Mouse (Mus musculus) forebrain, embryonic 13.5 days (tissue): Measurements from ENCODE around the gene C530008M17Rik. TPM values are rescaled to one million over a fixed set of nuclear protein-coding genes. Genes with fewer than 3 reads are reported as not detected.
"Not testable (repeated sequence)": the region's sequence is repeated elsewhere in the genome, so short reads cannot be mapped to it uniquely, and the experiment has no call there.

Experiments
- ATAC-seq: fragments of 200-750 bp; cut with Nextera tagmentation; 2 replicates; pipeline ENCODE4 v1.8.0; 2017
- H3K27ac ChIP-seq: fragments of 300-500 bp; sonication (generic); 2 replicates; pipeline ENCODE4 v1.5.1; 2015; ENCODE audit warnings: inconsistent platforms, mild to moderate bottlenecking, moderate library complexity
- H3K27me3 ChIP-seq: fragments of 300-500 bp; sonication (generic); 2 replicates; pipeline ENCODE4 v1.6.1; 2015; ENCODE audit warnings: mild to moderate bottlenecking, inconsistent platforms
- H3K36me3 ChIP-seq: fragments of 300-500 bp; sonication (generic); 2 replicates; pipeline ENCODE4 v1.6.1; 2015; ENCODE audit warnings: mild to moderate bottlenecking, inconsistent platforms; ENCODE audit not compliant: poor library complexity, severe bottlenecking
- H3K4me1 ChIP-seq: fragments of 300-500 bp; sonication (generic); 2 replicates; pipeline ENCODE4 v1.6.1; 2015; ENCODE audit warnings: inconsistent platforms
- H3K4me2 ChIP-seq: fragments of 300-500 bp; sonication (generic); 2 replicates; pipeline ENCODE4 v1.6.1; 2015; ENCODE audit warnings: inconsistent platforms, mild to moderate bottlenecking, moderate library complexity
- H3K4me3 ChIP-seq: fragments of 300-500 bp; sonication (generic); 2 replicates; pipeline ENCODE4 v1.5.1; 2015; ENCODE audit warnings: mild to moderate bottlenecking, inconsistent platforms
- H3K9ac ChIP-seq: fragments of 300-500 bp; sonication (generic); 2 replicates; pipeline ENCODE4 v1.6.1; 2015; ENCODE audit warnings: mild to moderate bottlenecking, inconsistent platforms
- H3K9me3 ChIP-seq: fragments of 300-500 bp; sonication (generic); replicated peaks from 2 replicates; pipeline ENCODE4 v1.6.1; 2016; ENCODE audit warnings: inconsistent platforms
- WGBS: fragments of 180-500 bp; shearing (Covaris S2); methylation state at CpG from one replicate; pipeline ENCODE4 v1.1.7; 2015; 5-methylcytosine and 5-hydroxymethylcytosine counted together
- polyA plus RNA-seq: library from polyadenylated mRNA; unstranded; fragments of >200 nt; fragmentation: Nextera tagmentation; extraction: Ambion mirVana; gene quantifications from 2 replicates; pipeline ENCODE4 v1.2.1, GENCODE M21; 2015

Gene C530008M17Rik
- polyA plus RNA-seq, 1 experiment from 2014 or later, result 77.4 TPM

DNA sequence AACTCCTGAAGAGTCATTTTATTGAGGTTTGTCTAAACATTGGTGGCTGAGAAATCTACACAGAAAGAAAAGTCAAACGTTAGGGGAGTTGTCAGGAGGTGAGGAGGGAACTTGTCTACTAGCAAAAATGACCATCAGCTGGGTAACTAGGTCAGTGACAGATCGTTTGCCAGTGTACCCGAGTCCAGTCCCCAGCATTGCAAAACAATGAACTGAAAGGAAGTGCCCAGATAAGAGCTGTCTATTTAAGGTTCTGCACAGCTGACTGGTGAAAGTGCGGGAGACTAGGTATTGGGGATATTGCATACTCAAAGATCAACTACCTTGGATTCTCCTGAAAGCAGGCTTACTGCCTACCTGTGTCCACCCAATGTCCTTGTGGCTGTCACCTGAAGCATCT, 245.8 kb downstream of the C530008M17Rik start:
- Histone ChIP-seq H3K4me2 (no peak overlapping the region), H3K4me3 (no peak overlapping the region), H3K27ac (no peak overlapping the region), H3K27me3 (no peaks in the 10 kb centered on the region), H3K9me3 (no peaks in the 10 kb centered on the region), H3K9ac (no peak overlapping the region), H3K36me3 (peaks cover 16% of the 10 kb centered on the region), H3K4me1 (peaks cover 10% of the 10 kb centered on the region)
- 87% methylated on average over 4 of the region's 4 CpGs for WGBS
- no peak for ATAC-seq

DNA sequence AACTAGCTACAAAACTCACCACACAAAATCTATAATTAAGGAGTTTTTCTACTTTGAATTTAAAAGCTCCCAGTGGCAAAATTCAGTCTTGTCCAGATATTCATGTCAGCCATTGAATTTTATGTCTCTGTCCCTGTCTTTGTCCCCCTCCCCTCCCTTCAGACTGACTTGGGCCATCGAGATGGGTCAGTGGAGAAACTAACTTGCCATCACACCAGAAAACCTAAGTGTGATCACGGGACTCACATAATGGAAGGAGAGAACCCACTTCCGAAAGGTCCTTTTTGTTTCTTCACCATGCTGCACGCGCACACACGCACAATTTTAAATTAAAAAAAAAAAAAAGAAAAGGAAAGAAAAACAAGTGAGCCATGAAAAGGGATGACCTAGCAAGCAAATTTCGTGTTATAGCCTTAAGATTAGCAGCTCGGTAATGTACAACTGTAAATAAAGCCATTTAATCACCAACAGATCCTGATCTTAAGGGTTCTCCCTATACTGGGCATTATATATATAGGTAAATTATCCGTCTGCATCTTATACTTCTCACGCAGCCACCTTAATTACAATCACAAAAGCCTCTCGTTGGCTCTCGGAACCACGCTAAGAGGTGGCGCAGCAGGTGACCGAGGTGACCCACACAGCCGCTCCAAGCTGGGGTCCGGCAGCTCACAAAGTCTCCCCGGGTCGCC, 248.5 kb downstream of the C530008M17Rik start:
- H3K4me3 ChIP-seq, result peak overlapping the region; percentile 77
- H3K9ac ChIP-seq, result peak overlapping the region; percentile 82
- peaks cover 10% of the 10 kb centered on the region for H3K4me1 ChIP-seq
- no peaks in the 10 kb centered on the region for H3K27me3 ChIP-seq
- H3K4me2 ChIP-seq, result peak overlapping the region; percentile 75
- WGBS, result 3% methylated on average over 19 of the region's 19 CpGs
- peaks cover 10% of the 10 kb centered on the region; the same call in 1 of the 2 replicates for H3K36me3 ChIP-seq
- peak; percentile 76 for ATAC-seq
- peak overlapping the region; percentile 82 for H3K27ac ChIP-seq
- H3K9me3 ChIP-seq, result no peaks in the 10 kb centered on the region

GRCm38 (mm10) chr5:76905405-76906154, 249.3 kb downstream of the C530008M17Rik start, which contains the start of gene Aasdh:
Gene Aasdh, minus strand, starts transcription at chr5:76905514.
- under 1% methylated on average over 47 of the region's 47 CpGs for WGBS
- Histone ChIP-seq H3K9me3 (no peaks in the 10 kb centered on the region), H3K27ac (peak within 1 kb of the TSS; percentile 82), H3K4me2 (peak within 1 kb of the TSS; percentile 75), H3K4me3 (peak within 1 kb of the TSS; percentile 77), H3K36me3 (peaks cover 10% of the 10 kb centered on the region; the same call in 1 of the 2 replicates), H3K9ac (peak within 1 kb of the TSS; percentile 82), H3K27me3 (no peaks in the 10 kb centered on the region), H3K4me1 (peaks cover 10% of the 10 kb centered on the region)
- ATAC-seq, result peak; percentile 99

GRCm38 (mm10) chr5:76906155-76906499, 249.8 kb downstream of the C530008M17Rik start:
- H3K27me3 ChIP-seq, result no peaks in the 10 kb centered on the region
- peak overlapping the region; percentile 77 for H3K4me3 ChIP-seq
- H3K27ac ChIP-seq, result no peak overlapping the region
- H3K4me2 ChIP-seq, result peak overlapping the region; percentile 75
- 28% methylated on average over 3 of the region's 3 CpGs for WGBS
- H3K9ac ChIP-seq, result peak overlapping the region; percentile 82
- peaks cover 6% of the 10 kb centered on the region; the same call in 1 of the 2 replicates for H3K36me3 ChIP-seq
- no peak; the same call in 1 of the 2 replicates for ATAC-seq
- peaks cover 10% of the 10 kb centered on the region for H3K4me1 ChIP-seq
- H3K9me3 ChIP-seq, result no peaks in the 10 kb centered on the region

- H3K4me1 ChIP-seq, result peaks cover 4% of the 10 kb centered on the region
- no peak for ATAC-seq
- WGBS, result 85% methylated on average over 3 of the region's 3 CpGs
- H3K4me2 ChIP-seq, result no peak overlapping the region
- H3K27me3 ChIP-seq, result no peaks in the 10 kb centered on the region
- H3K4me3 ChIP-seq, result no peak overlapping the region
- no peak overlapping the region for H3K9ac ChIP-seq
- H3K27ac ChIP-seq, result no peak overlapping the region
- peaks cover 16% of the 10 kb centered on the region for H3K36me3 ChIP-seq
- no peaks in the 10 kb centered on the region for H3K9me3 ChIP-seq
These were observed 254.5 kb downstream of the C530008M17Rik start for GRCm38 (mm10) chr5:76910807-76911206.

- H3K4me1 ChIP-seq, H3K27ac ChIP-seq, H3K9me3 ChIP-seq, H3K27me3 ChIP-seq, H3K4me2 ChIP-seq, ATAC-seq, H3K9ac ChIP-seq, H3K4me3 ChIP-seq: not testable (repeated sequence)
- 91% methylated on average over 5 of the region's 5 CpGs for WGBS
- peaks cover 24% of the 10 kb centered on the region for H3K36me3 ChIP-seq
These were observed 256.2 kb downstream of the C530008M17Rik start for GRCm38 (mm10) chr5:76912522-76912921.

GRCm38 (mm10) chr5:76922833-76923232, 266.5 kb downstream of the C530008M17Rik start:
- H3K4me1 ChIP-seq, result no peaks in the 10 kb centered on the region
- 94% methylated on average over 4 of the region's 4 CpGs for WGBS
- no peak overlapping the region for H3K9ac ChIP-seq
- peaks cover 77% of the 10 kb centered on the region for H3K36me3 ChIP-seq
- no peak for ATAC-seq
- H3K27ac ChIP-seq, result no peak overlapping the region
- H3K4me2 ChIP-seq, result no peak overlapping the region
- no peak overlapping the region for H3K4me3 ChIP-seq
- H3K9me3 ChIP-seq, result peaks cover 11% of the 10 kb centered on the region
- no peaks in the 10 kb centered on the region for H3K27me3 ChIP-seq

Other genes starting within 250 kb of the C530008M17Rik start
- not detected in 2 replicates for gene Gm7271, start 172.5 kb upstream of the C530008M17Rik start, polyA plus RNA-seq
- 52.0 and 58.3 TPM in 2 replicates for gene Exoc1, start 127.2 kb upstream of the C530008M17Rik start, polyA plus RNA-seq
- gene Cep135, start 67.8 kb upstream of the C530008M17Rik start, polyA plus RNA-seq, result 7.2 and 8.0 TPM in 2 replicates
- gene Aasdh, start 249.0 kb downstream of the C530008M17Rik start, polyA plus RNA-seq, result 23.0 and 23.4 TPM in 2 replicates